ENCODE assay signal across 11 mouse cellular contexts in genomic region chr7:24889431-24890220, GRCm38 (mm10). TPM values are rescaled to one million over a fixed set of nuclear protein-coding genes. Genes with fewer than 3 reads are reported as not detected.
DNase-seq lines count a peak whose midpoint lies in the region; ATAC-seq and TF ChIP-seq lines count a peak whose summit lies in the region.
"Had no signal": no experiment of that assay in that cellular context is flagged by ENCODE, and none has a peak within 500 bp of the region (broad histone marks: within the 10 kb centered on the region; RNA-seq: fewer than 3 reads in every experiment).

No protein-coding gene starts in this region.

- TF ChIP-seq POLR2A in spleen, adult 2 months (IDR thresholded peaks at IDR 0.05; ENCODE audit: low read depth, low read length), result no peak

- DNase-seq in heart, adult 8-10 months (ENCODE audit: low spot score), result no peak
- DNase-seq in spleen, adult 2 months (ENCODE audit: low read depth in 1 of 2, low spot score in 2 of 2), result no peak
- DNase-seq in spleen, postnatal 10 days (ENCODE audit: low spot score in 2 of 2), result no peak
- no peak for DNase-seq in gastrocnemius, adult 18-20 months (ENCODE audit: low spot score)
- DNase-seq in embryo, embryonic 10.5 days (ENCODE audit: low spot score), result no peak
- no peak for DNase-seq in left cerebral cortex, postnatal 10 days (ENCODE audit: extremely low spot score in 1 of 2, low spot score in 2 of 2)

- H3K27me3 ChIP-seq in heart, embryonic 11.5 days (ENCODE audit: control insufficient read depth, insufficient read depth, low read length), result no peaks in the 10 kb centered on the region
- H3K27me3 ChIP-seq in spleen, adult 2 months (ENCODE audit: control insufficient read depth, insufficient read depth, low read length), result no peaks in the 10 kb centered on the region
- no peaks in the 10 kb centered on the region for H3K27me3 ChIP-seq in kidney, embryonic 16.5 days (ENCODE audit: insufficient read depth, low read length)
- H3K27me3 ChIP-seq: hindbrain, embryonic 15.5 days; neural tube, embryonic 12.5 days had no signal

- H3K4me3 ChIP-seq in heart, embryonic 11.5 days (ENCODE audit: low read depth, low read length), result no peak overlapping the region
- H3K4me3 ChIP-seq in spleen, adult 2 months (ENCODE audit: extremely low read depth, insufficient read depth, insufficient read length), result no peak overlapping the region
- no peak overlapping the region for H3K4me3 ChIP-seq in kidney, embryonic 16.5 days (ENCODE audit: low read length)
- H3K4me3 ChIP-seq: hindbrain, embryonic 15.5 days; neural tube, embryonic 12.5 days had no signal

- H3K4me1 ChIP-seq in heart, embryonic 11.5 days (ENCODE audit: control insufficient read depth, insufficient read depth, low read length), result peaks cover 15% of the 10 kb centered on the region
- peaks cover 25% of the 10 kb centered on the region; the same call in 1 of the 2 replicates for H3K4me1 ChIP-seq in spleen, adult 2 months (ENCODE audit: control insufficient read depth, insufficient read depth, insufficient read length)
- H3K4me1 ChIP-seq in kidney, embryonic 16.5 days (ENCODE audit: insufficient read depth, low read length), result peaks cover 37% of the 10 kb centered on the region

- no peak overlapping the region for H3K9ac ChIP-seq in heart, embryonic 11.5 days (ENCODE audit: low read depth, low read length)
- no peak overlapping the region for H3K9ac ChIP-seq in kidney, embryonic 16.5 days (replicated peaks; ENCODE audit: low read length)
- H3K9ac ChIP-seq: hindbrain, embryonic 15.5 days; neural tube, embryonic 12.5 days had no signal

- H3K9me3 ChIP-seq in heart, embryonic 11.5 days (replicated peaks; ENCODE audit: control insufficient read depth, low read length), result no peaks in the 10 kb centered on the region
- no peaks in the 10 kb centered on the region for H3K9me3 ChIP-seq in kidney, embryonic 16.5 days (ENCODE audit: low read length)
- H3K9me3 ChIP-seq: hindbrain, embryonic 15.5 days; neural tube, embryonic 12.5 days had no signal

- H3K27ac ChIP-seq in heart, embryonic 11.5 days (ENCODE audit: low read depth, low read length), result 0 out of 2 replicates have a peak overlapping the region, but pooled peaks have one; percentile 10
- H3K27ac ChIP-seq in spleen, adult 2 months (ENCODE audit: insufficient read depth, low read length), result peak overlapping the region; percentile 42
- peak overlapping the region; percentile 94 for H3K27ac ChIP-seq in kidney, embryonic 16.5 days (ENCODE audit: low read length)
- H3K27ac ChIP-seq: hindbrain, embryonic 15.5 days; neural tube, embryonic 12.5 days had no signal

- WGBS in heart, embryonic 11.5 days (ENCODE audit: insufficient replicate concordance), result 86% methylated on average over 6 of the region's 6 CpGs
- WGBS in spleen, adult 2 months, result 76% methylated on average over 6 of the region's 6 CpGs
- WGBS in kidney, embryonic 16.5 days, result 65% methylated on average over 6 of the region's 6 CpGs

- no peak for TF ChIP-seq CTCF in spleen, adult 2 months (IDR thresholded peaks at IDR 0.05; ENCODE audit: extremely low read depth, insufficient read depth, insufficient read length, insufficient replicate concordance)

- intact Hi-C loops in left cerebral cortex, postnatal 10 days (cut with DNase I), result loop anchor here (2.0 kb wide), 1 partner anchor 75 kb away; no protein-coding TSS in a partner anchor

- ATAC-seq in heart, embryonic 11.5 days (replicated peaks; ENCODE audit: insufficient number of reproducible peaks, low FRiP score, low TSS enrichment), result no peak
- ATAC-seq in kidney, embryonic 16.5 days (ENCODE audit: low FRiP score, low TSS enrichment), result peak; percentile 44

- peaks cover 33% of the 10 kb centered on the region for H3K36me3 ChIP-seq in heart, embryonic 11.5 days (ENCODE audit: control insufficient read depth, insufficient read depth, low read length)
- peaks cover 29% of the 10 kb centered on the region for H3K36me3 ChIP-seq in spleen, adult 2 months (ENCODE audit: control insufficient read depth, insufficient read depth, low read length)
- peaks cover 53% of the 10 kb centered on the region for H3K36me3 ChIP-seq in kidney, embryonic 16.5 days (ENCODE audit: insufficient read depth, low read length)

- H3K4me2 ChIP-seq in heart, embryonic 11.5 days, result no peak overlapping the region
- no peak overlapping the region for H3K4me2 ChIP-seq in kidney, embryonic 16.5 days (replicated peaks; ENCODE audit: low read depth, low read length)
- H3K4me2 ChIP-seq: hindbrain, embryonic 15.5 days; neural tube, embryonic 12.5 days had no signal

RNA-seq across cellular contexts. Expression of gene Rps19, which starts 5.5 kb away (rescaled TPM):
- 1,535 and 1,579 TPM in 2 replicates for polyA plus RNA-seq in heart, embryonic 11.5 days (2014; fragmentation: Nextera tagmentation; extraction: Ambion mirVana)
- total RNA-seq in heart, adult 8-10 months (2022), result 100 to 1,000 TPM; 468 to 567 (median 530) TPM
- polyA plus RNA-seq in spleen, adult 2 months (2012; rRNA removed), result 627 and 638 TPM in 2 replicates
- 2,217 and 2,364 TPM in 2 replicates for polyA plus RNA-seq in kidney, embryonic 16.5 days (2015; fragmentation: Nextera tagmentation; extraction: Ambion mirVana)
- total RNA-seq in gastrocnemius, adult 18-20 months (2021), result 100 to 1,000 TPM; 312 to 357 TPM
- 100 to 1,000 TPM; 577 to 615 TPM for total RNA-seq in left cerebral cortex, postnatal 10 days (2021)

RNA-seq across cellular contexts. Expression of gene Cd79a, which starts 7.6 kb away (rescaled TPM):
- polyA plus RNA-seq in heart, embryonic 11.5 days (2014; fragmentation: Nextera tagmentation; extraction: Ambion mirVana), result 0.14 and 0.30 TPM in 2 replicates
- 1 to 10 TPM in 1 of 4 experiments, under 1 TPM in 3; 0.35 to 2.1 (median 0.66) TPM for total RNA-seq in heart, adult 8-10 months (2022)
- polyA plus RNA-seq in spleen, adult 2 months (2012; rRNA removed), result 959 and 1,255 TPM in 2 replicates
- 1.8 and 2.0 TPM in 2 replicates for polyA plus RNA-seq in kidney, embryonic 16.5 days (2015; fragmentation: Nextera tagmentation; extraction: Ambion mirVana)
- under 1 TPM in 1 of 2 experiments, not detected in 1; 0.14 TPM for total RNA-seq in gastrocnemius, adult 18-20 months (2021)
- under 1 TPM; 0.30 TPM for total RNA-seq in left cerebral cortex, postnatal 10 days (2021)

RNA-seq across cellular contexts. Expression of gene Arhgef1, which starts 13.1 kb away (rescaled TPM):
- polyA plus RNA-seq in heart, embryonic 11.5 days (2014; fragmentation: Nextera tagmentation; extraction: Ambion mirVana), result 59.2 and 63.3 TPM in 2 replicates
- total RNA-seq in heart, adult 8-10 months (2022), result 10 to 100 TPM; 31.8 to 45.5 (median 43.8) TPM
- 915 and 1,063 TPM in 2 replicates for polyA plus RNA-seq in spleen, adult 2 months (2012; rRNA removed)
- polyA plus RNA-seq in kidney, embryonic 16.5 days (2015; fragmentation: Nextera tagmentation; extraction: Ambion mirVana), result 94.7 and 105 TPM in 2 replicates
- 10 to 100 TPM; 21.0 to 23.8 TPM for total RNA-seq in gastrocnemius, adult 18-20 months (2021)
- 10 to 100 TPM; 88.1 to 89.2 TPM for total RNA-seq in left cerebral cortex, postnatal 10 days (2021)

RNA-seq across cellular contexts. Expression of gene Dmrtc2, which starts 19.8 kb away (rescaled TPM):
- polyA plus RNA-seq in heart, embryonic 11.5 days (2014; fragmentation: Nextera tagmentation; extraction: Ambion mirVana), result not detected in 2 replicates
- not detected for total RNA-seq in heart, adult 8-10 months (2022)
- polyA plus RNA-seq in spleen, adult 2 months (2012; rRNA removed), result not detected in 2 replicates
- not detected in 2 replicates for polyA plus RNA-seq in kidney, embryonic 16.5 days (2015; fragmentation: Nextera tagmentation; extraction: Ambion mirVana)
- not detected for total RNA-seq in gastrocnemius, adult 18-20 months (2021)
- not detected for total RNA-seq in left cerebral cortex, postnatal 10 days (2021)
- total RNA-seq: adrenal gland, adult 2 months had no signal
- polyA plus RNA-seq: adrenal gland, adult 2 months; neural tube, embryonic 12.5 days had no signal

RNA-seq across cellular contexts. Expression of gene Lypd4, which starts 19.9 kb away (rescaled TPM):
- polyA plus RNA-seq in heart, embryonic 11.5 days (2014; fragmentation: Nextera tagmentation; extraction: Ambion mirVana), result not detected in 2 replicates
- not detected for total RNA-seq in heart, adult 8-10 months (2022)
- not detected in 2 replicates for polyA plus RNA-seq in spleen, adult 2 months (2012; rRNA removed)
- not detected in 2 replicates for polyA plus RNA-seq in kidney, embryonic 16.5 days (2015; fragmentation: Nextera tagmentation; extraction: Ambion mirVana)
- not detected for total RNA-seq in gastrocnemius, adult 18-20 months (2021)
- not detected for total RNA-seq in left cerebral cortex, postnatal 10 days (2021)
- total RNA-seq: adrenal gland, adult 2 months had no signal
- polyA plus RNA-seq: adrenal gland, adult 2 months; hindbrain, embryonic 15.5 days; neural tube, embryonic 12.5 days had no signal

Comparison
In these comparisons a context has a peak if more than half of its experiments do, and no peak if none do; other contexts are left out.
1. H3K27ac ChIP-seq: peak in every context shown above with its lines; median percentile 94 in kidney, embryonic 16.5 days; 42 in spleen, adult 2 months; 10 in heart, embryonic 11.5 days.